Mouse (Mus musculus): Measurements from ENCODE around the gene Cacnb3. TPM values are rescaled to one million over a fixed set of nuclear protein-coding genes. Genes with fewer than 3 reads are reported as not detected.

The Cacnb3 gene
- 1.5 TPM for total RNA-seq (2023)

DNA sequence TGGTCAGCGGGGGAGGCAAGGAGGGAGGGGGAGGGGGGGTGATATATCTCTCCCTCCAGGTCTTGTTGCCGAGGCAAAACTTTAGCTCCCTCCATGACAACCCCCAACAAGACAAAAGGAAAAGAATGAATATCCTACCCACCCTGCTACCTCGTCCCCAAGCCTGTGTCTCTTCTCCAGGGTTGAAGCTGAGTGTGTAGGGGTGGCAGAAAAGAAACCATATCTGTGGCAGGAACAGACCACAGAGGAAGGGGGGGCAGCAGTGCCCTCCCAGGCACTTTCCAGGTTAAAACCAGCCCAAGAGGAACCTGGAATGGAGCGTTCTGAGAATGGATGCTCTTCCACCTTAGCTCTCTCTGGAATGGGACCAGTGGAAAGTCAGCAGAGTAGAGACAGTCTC lies at the start of gene Cacnb3:
Cacnb3 (plus strand) TSS at position 301 of the 400 bp plus-strand sequence.

DNA sequence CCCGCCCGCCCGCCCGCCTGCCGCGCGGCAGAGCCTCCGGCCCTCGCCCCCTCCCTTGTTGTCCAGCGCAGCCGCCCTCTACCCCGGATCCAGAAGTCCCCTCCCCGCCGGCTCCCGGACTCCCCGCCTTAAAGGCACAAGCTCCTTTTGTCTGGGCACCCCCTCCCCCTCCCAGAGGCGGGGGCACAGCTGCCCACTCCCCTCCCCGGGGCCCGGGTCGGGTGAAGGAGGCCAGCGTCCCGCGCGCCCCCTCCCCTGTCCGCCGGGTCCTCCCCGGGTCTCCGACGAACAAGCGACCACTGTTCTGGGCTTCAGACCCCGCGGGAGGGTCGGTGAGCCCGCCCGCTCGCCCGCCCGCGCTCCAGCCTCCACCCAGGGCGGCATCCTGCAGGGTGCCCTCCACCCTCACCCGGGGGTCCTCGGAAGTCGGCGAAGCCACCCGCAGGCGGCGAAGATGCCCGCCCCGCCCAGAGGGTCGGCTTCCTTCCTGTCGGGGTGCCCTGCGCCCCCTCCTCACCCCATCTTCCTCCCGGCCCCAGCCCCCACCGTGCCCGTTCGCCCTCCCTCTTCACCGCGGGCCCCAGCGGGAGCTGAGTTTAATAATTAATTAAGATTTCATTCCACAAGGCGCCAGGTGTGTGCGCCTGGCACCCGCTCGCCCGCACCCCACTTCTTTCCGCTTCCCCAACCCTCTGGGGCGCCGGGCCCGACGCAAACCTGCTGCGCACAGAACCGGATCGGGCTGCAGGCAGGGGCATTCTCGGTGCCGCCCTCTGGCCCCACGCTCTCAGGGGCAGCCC lies 21.1 kb upstream of the Cacnb3 start, which contains the start of gene Adcy6:
Adcy6 (minus strand) TSS at position 746 of the 800 bp plus-strand sequence.

DNA sequence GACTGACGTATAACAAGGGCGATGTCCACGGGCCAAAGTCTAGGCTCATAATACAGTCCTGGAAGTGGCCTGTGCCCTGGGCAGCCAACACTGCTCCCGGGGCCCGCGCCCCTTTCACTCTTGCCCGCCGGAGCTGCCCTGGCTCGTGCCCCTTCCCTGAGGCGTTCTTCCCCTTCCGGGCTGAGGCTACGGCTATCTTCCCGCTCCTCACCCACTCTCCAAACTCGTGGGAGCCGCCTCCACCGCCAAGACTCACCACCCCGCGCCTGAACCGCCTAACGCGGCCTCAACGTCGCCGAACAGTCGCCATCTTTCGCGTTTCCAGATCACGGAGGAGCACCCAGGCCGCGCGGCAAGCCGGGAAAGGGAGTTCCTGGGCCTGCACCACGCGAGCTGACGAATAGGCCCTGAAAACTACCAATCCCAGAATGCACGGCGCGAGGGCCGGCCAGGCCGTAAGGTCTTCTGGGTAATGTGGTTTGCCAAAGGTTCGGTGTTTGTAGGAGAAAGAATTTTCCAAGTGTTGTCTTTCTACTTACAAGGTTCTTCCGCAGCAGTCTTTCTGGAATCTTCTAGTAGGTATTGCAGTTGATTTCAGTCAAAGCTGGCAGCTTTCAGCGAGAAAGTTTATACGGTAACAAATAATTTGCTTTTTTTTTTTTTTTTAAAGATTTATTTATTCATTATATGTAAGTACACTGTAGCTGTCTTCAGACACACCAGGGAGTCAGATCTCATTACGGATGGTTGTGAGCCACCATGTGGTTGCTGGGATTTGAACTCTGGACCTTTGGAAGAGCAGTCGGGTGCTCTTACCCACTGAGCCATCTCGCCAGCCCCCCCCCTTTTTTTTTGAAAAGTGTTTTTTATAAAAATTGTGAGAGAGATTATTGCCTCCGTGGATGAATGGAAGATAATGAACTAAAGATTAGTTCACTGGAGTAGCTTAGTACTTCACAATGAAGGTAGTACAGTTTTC lies 32.2 kb downstream of the Cacnb3 start, which contains the start of gene Ddx23:
Ddx23 (minus strand) TSS at position 328 of the 979 bp plus-strand sequence.

DNA sequence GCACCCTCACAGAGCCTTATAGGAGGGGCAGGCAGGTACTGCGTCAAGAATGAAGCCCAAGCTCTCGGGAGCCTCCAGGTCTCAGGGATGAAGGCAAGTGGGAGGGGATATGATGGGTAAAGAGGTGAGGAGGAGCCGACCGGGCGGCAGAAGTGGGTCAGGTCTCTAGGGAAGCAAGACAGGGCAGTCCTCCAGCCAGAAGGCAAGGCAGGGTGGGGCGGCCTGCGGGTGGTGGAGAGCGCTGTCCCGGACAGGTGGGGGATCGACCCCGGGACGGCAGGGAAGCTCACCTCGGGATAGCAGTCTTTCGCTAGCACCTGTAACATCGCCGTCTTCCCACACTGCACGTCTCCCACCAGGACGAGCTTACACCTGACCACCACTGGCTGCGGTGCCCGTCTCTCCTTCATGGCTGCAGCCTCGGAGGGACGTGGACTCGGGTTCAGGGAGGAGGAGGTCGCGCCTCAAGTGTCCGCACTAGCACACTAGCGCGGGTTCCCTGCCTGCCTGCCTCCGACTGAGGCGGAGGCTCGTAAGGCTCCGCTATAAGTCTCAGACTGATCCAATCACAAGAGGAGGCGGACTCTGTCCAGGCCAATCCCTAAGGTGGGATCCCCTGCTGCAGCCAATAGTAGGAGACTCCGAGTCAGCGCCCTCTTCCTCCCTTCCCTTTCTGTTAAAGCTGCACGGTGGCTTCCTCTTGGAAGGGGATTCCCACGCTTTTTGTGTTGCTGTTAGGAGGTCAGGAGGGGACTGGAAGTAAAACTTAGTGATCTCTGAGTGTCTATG lies 46.5 kb downstream of the Cacnb3 start, which contains the start of gene Rnd1:
Rnd1 (minus strand) TSS at position 522 of the 789 bp plus-strand sequence.

Other genes starting within 250 kb of the Cacnb3 start
- not detected for gene Olfr283, start 249.9 kb upstream of the Cacnb3 start, total RNA-seq (2023)
- gene Olfr282, start 199.6 kb upstream of the Cacnb3 start, total RNA-seq (2023), result not detected
- gene Olfr281, start 178.3 kb upstream of the Cacnb3 start, total RNA-seq (2023), result not detected
- gene OR5BS1P, start 160.9 kb upstream of the Cacnb3 start, total RNA-seq (2023), result not detected
- gene Lalba, start 148.1 kb upstream of the Cacnb3 start, total RNA-seq (2023), result not detected
- gene Olfr279, start 138.4 kb upstream of the Cacnb3 start, total RNA-seq (2023), result not detected
- 49.4 TPM for gene Kansl2, start 96.6 kb upstream of the Cacnb3 start, total RNA-seq (2023)
- gene Ccnt1, start 59.9 kb upstream of the Cacnb3 start, total RNA-seq (2023), result 167 TPM
- gene 4930415O20Rik, start 59.8 kb upstream of the Cacnb3 start, total RNA-seq (2023), result not detected
- 37.8 TPM for gene Adcy6, start 20.8 kb upstream of the Cacnb3 start, total RNA-seq (2023)
- gene Ddx23, start 32.1 kb downstream of the Cacnb3 start, total RNA-seq (2023), result 148 TPM
- gene Rnd1, start 46.6 kb downstream of the Cacnb3 start, total RNA-seq (2023), result 1.2 TPM
- gene Ccdc65, start 77.4 kb downstream of the Cacnb3 start, total RNA-seq (2023), result not detected
- 4.2 TPM for gene Fkbp11, start 97.4 kb downstream of the Cacnb3 start, total RNA-seq (2023)
- gene Arf3, start 132.4 kb downstream of the Cacnb3 start, total RNA-seq (2023), result 85.5 TPM
- gene Wnt10b, start 147.3 kb downstream of the Cacnb3 start, total RNA-seq (2023), result 0.56 TPM
- gene Wnt1, start 159.0 kb downstream of the Cacnb3 start, total RNA-seq (2023), result not detected
- 0.23 TPM for gene Ddn, start 178.7 kb downstream of the Cacnb3 start, total RNA-seq (2023)
- gene Prkag1, start 200.7 kb downstream of the Cacnb3 start, total RNA-seq (2023), result 122 TPM
- 276 TPM for gene Kmt2d, start 240.4 kb downstream of the Cacnb3 start, total RNA-seq (2023)

Data from CD4-positive naive resting alpha-beta T cell, adult 76 days (primary cell).